Mouse (Mus musculus): Measurements from ENCODE around the gene Ttyh2.

DNA sequence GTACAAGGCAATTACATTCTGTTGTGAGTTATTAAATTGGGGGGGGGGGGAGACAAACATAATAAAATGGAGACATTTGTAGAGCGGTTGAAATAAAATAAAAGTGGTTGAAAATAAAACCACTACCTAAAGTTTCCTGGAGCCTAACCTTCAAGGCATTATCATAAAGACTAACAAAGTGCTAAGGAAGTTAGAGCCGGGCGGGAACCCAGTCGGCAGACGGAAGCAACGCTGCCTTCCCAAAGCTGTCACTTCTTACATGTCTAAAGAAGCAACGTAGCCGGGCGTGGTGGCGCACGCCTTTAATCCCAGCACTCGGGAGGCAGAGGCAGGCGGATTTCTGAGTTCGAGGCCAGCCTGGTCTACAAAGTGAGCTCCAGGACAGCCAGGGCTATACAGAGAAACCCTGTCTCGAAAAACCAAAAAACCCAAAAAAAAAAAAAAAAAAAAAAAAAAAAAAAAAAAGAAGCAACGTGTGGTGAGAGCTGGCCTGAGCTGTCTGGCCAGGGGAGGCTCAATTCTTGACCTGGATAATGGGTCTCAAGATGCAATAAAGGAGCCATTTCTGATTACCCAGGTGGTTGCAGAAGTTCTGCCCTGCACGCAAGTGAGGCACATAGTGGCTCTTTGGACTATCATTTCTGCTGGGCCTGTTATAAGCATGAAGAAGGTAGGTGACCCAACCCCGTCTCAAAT, 7.8 kb upstream of the Ttyh2 start:
- TF ChIP-seq POLR2A (IDR thresholded peaks at IDR 0.05; ENCODE audit: low read depth, low read length), result no peak
- no peak for TF ChIP-seq CTCF (IDR thresholded peaks at IDR 0.05; ENCODE audit: extremely low read depth, insufficient read length, insufficient replicate concordance, low read depth, low read length)

Data from small intestine, adult 2 months (tissue).